Mouse (Mus musculus): ENCODE measurements around the gene Fam186b. TPM values are rescaled to one million over a fixed set of nuclear protein-coding genes. Genes with fewer than 3 reads are reported as not detected.

Gene Fam186b
- total RNA-seq (2021) = not detected
- polyA plus RNA-seq (2012; rRNA removed) = 0.20 TPM in 1 of 2 replicates, not detected in the other
- long read RNA-seq = 0 reads

- intact Hi-C loops (cut with DNase I) = loop anchor here (2.0 kb wide), 1 partner anchor 43 kb away; no protein-coding TSS in a partner anchor
- H3K36me3 ChIP-seq (ENCODE audit: control insufficient read depth, insufficient read depth, low read length) = no peaks in the 10 kb centered on the region
- TF ChIP-seq POLR2A (IDR thresholded peaks at IDR 0.05; ENCODE audit: insufficient read depth, low read depth, low read length) (no peak), CTCF (IDR thresholded peaks at IDR 0.05) (no peak), EP300 (IDR thresholded peaks at IDR 0.05; ENCODE audit: insufficient read depth, low read depth, low read length) (no peak)
- peak; percentile 47 to 63 for DNase-seq
- no peaks in the 10 kb centered on the region; the same call in none of the 2 replicates for H3K4me1 ChIP-seq (ENCODE audit: control insufficient read depth, insufficient read depth, low read length)
- peak within 1 kb of the TSS; percentile 65 for H3K4me3 ChIP-seq
- H3K79me2 ChIP-seq (replicated peaks; ENCODE audit: control insufficient read depth, insufficient read depth, low read length) = no peaks in the 10 kb centered on the region
- WGBS = 6% methylated on average over 12 of the region's 17 CpGs
- H3K27ac ChIP-seq = peak within 1 kb of the TSS; percentile 75
- peak within 1 kb of the TSS; percentile 82 for H3K9ac ChIP-seq (ENCODE audit: low read depth, low read length)
- H3K27me3 ChIP-seq (ENCODE audit: control insufficient read depth, insufficient read depth, low read length) = no peaks in the 10 kb centered on the region
Measured at GRCm38 (mm10) chr15:99295484-99295981, at the start of gene Fam186b. Fam186b (minus strand) TSS chr15:99295888.

- Histone ChIP-seq H3K36me3 (ENCODE audit: control insufficient read depth, insufficient read depth, low read length) (peaks cover 6% of the 10 kb centered on the region), H3K79me2 (replicated peaks; ENCODE audit: control insufficient read depth, insufficient read depth, low read length) (no peaks in the 10 kb centered on the region), H3K4me3 (no peak overlapping the region), H3K27ac (peak overlapping the region; percentile 84), H3K9ac (ENCODE audit: low read depth, low read length) (no peak overlapping the region), H3K4me1 (ENCODE audit: control insufficient read depth, insufficient read depth, low read length) (peaks cover 47% of the 10 kb centered on the region), H3K27me3 (ENCODE audit: control insufficient read depth, insufficient read depth, low read length) (no peaks in the 10 kb centered on the region)
- TF ChIP-seq EP300 (IDR thresholded peaks at IDR 0.05; ENCODE audit: insufficient read depth, low read depth, low read length) = no peak
- TF ChIP-seq CTCF (IDR thresholded peaks at IDR 0.05) = peak; percentile 7; the same call in 1 of the 2 replicates
- TF ChIP-seq POLR2A (IDR thresholded peaks at IDR 0.05; ENCODE audit: insufficient read depth, low read depth, low read length) = no peak
- WGBS = 55% methylated on average over 4 of the region's 4 CpGs
- intact Hi-C loops (cut with DNase I) = no loop called here
- peak in 1 of 2 experiments; percentile 25 for DNase-seq
Measured at GRCm38 (mm10) chr15:99344961-99345360, 49.3 kb upstream of the Fam186b start.

- no peak for TF ChIP-seq CTCF (IDR thresholded peaks at IDR 0.05)
- peak; percentile 71; the same call in 1 of the 2 replicates for TF ChIP-seq EP300 (IDR thresholded peaks at IDR 0.05; ENCODE audit: insufficient read depth, low read depth, low read length)
- TF ChIP-seq POLR2A (IDR thresholded peaks at IDR 0.05; ENCODE audit: insufficient read depth, low read depth, low read length) = no peak
- H3K79me2 ChIP-seq (replicated peaks; ENCODE audit: control insufficient read depth, insufficient read depth, low read length) = no peaks in the 10 kb centered on the region
- peak overlapping the region; percentile 84 for H3K27ac ChIP-seq
- DNase-seq = peak; percentile 51 to 75
- H3K4me3 ChIP-seq = 0 out of 2 replicates have a peak overlapping the region, but pooled peaks have one; percentile 8
- H3K36me3 ChIP-seq (ENCODE audit: control insufficient read depth, insufficient read depth, low read length) = peaks cover 6% of the 10 kb centered on the region
- H3K4me1 ChIP-seq (ENCODE audit: control insufficient read depth, insufficient read depth, low read length) = peaks cover 51% of the 10 kb centered on the region
- H3K9ac ChIP-seq (ENCODE audit: low read depth, low read length) = peak overlapping the region; percentile 30
- intact Hi-C loops (cut with DNase I) = no loop called here
- 36% methylated on average over 8 of the region's 8 CpGs for WGBS
- no peaks in the 10 kb centered on the region for H3K27me3 ChIP-seq (ENCODE audit: control insufficient read depth, insufficient read depth, low read length)
Measured at GRCm38 (mm10) chr15:99344148-99344870, 48.6 kb upstream of the Fam186b start.

- intact Hi-C loops (cut with DNase I) = no loop called here
- H3K27me3 ChIP-seq (ENCODE audit: control insufficient read depth, insufficient read depth, low read length) = no peaks in the 10 kb centered on the region
- peak; percentile 72 to 84 for DNase-seq
- WGBS = 6% methylated on average over 5 of the region's 5 CpGs
- H3K27ac ChIP-seq = peak overlapping the region; percentile 84
- peaks cover 51% of the 10 kb centered on the region for H3K4me1 ChIP-seq (ENCODE audit: control insufficient read depth, insufficient read depth, low read length)
- TF ChIP-seq EP300 (IDR thresholded peaks at IDR 0.05; ENCODE audit: insufficient read depth, low read depth, low read length) (peak; percentile 84), POLR2A (IDR thresholded peaks at IDR 0.05; ENCODE audit: insufficient read depth, low read depth, low read length) (0 out of 2 replicates have a peak, but pooled peaks have one; percentile 32), CTCF (IDR thresholded peaks at IDR 0.05) (no peak)
- peak overlapping the region; percentile 11; the same call in 1 of the 2 replicates for H3K4me3 ChIP-seq
- H3K79me2 ChIP-seq (replicated peaks; ENCODE audit: control insufficient read depth, insufficient read depth, low read length) = no peaks in the 10 kb centered on the region; the same call in 1 of the 2 replicates
- peak overlapping the region; percentile 30 for H3K9ac ChIP-seq (ENCODE audit: low read depth, low read length)
- H3K36me3 ChIP-seq (ENCODE audit: control insufficient read depth, insufficient read depth, low read length) = peaks cover 6% of the 10 kb centered on the region
Measured at GRCm38 (mm10) chr15:99343414-99344147, 47.9 kb upstream of the Fam186b start.

GRCm38 (mm10) chr15:99342194-99342981, 46.7 kb upstream of the Fam186b start:
- 38% methylated on average over 9 of the region's 9 CpGs for WGBS
- no peak overlapping the region for H3K4me3 ChIP-seq
- no peak for TF ChIP-seq POLR2A (IDR thresholded peaks at IDR 0.05; ENCODE audit: insufficient read depth, low read depth, low read length)
- no peak for TF ChIP-seq CTCF (IDR thresholded peaks at IDR 0.05)
- no peak for TF ChIP-seq EP300 (IDR thresholded peaks at IDR 0.05; ENCODE audit: insufficient read depth, low read depth, low read length)
- DNase-seq = no peak
- H3K27ac ChIP-seq = peak overlapping the region; percentile 84
- no peaks in the 10 kb centered on the region; the same call in none of the 2 replicates for H3K79me2 ChIP-seq (replicated peaks; ENCODE audit: control insufficient read depth, insufficient read depth, low read length)
- H3K36me3 ChIP-seq (ENCODE audit: control insufficient read depth, insufficient read depth, low read length) = peaks cover 6% of the 10 kb centered on the region
- peaks cover 50% of the 10 kb centered on the region for H3K4me1 ChIP-seq (ENCODE audit: control insufficient read depth, insufficient read depth, low read length)
- no peaks in the 10 kb centered on the region for H3K27me3 ChIP-seq (ENCODE audit: control insufficient read depth, insufficient read depth, low read length)
- intact Hi-C loops (cut with DNase I) = no loop called here
- no peak overlapping the region for H3K9ac ChIP-seq (ENCODE audit: low read depth, low read length)
